Mouse (Mus musculus): Measurements from ENCODE around the gene Tufm.

Gene Tufm

GRCm38 (mm10) chr7:126487052-126487483, at the start of gene Tufm:
Gene Tufm (plus strand): TSS chr7:126487361.
- DNase-seq (ENCODE audit: low read depth): peak; percentile 98

- no peak for DNase-seq (ENCODE audit: low read depth)
Measured at GRCm38 (mm10) chr7:126440134-126440533, 47.0 kb upstream of the Tufm start.

- DNase-seq (ENCODE audit: low read depth): no peak
Measured at GRCm38 (mm10) chr7:126443997-126444396, 43.2 kb upstream of the Tufm start.

- DNase-seq (ENCODE audit: low read depth): no peak
Measured at GRCm38 (mm10) chr7:126444536-126444935, 42.6 kb upstream of the Tufm start.

GRCm38 (mm10) chr7:126445104-126445815, 41.9 kb upstream of the Tufm start:
- DNase-seq (ENCODE audit: low read depth): no peak

GRCm38 (mm10) chr7:126446217-126446616, 40.9 kb upstream of the Tufm start:
- no peak for DNase-seq (ENCODE audit: low read depth)

GRCm38 (mm10) chr7:126448481-126448880, 38.7 kb upstream of the Tufm start:
- no peak for DNase-seq (ENCODE audit: low read depth)

GRCm38 (mm10) chr7:126449991-126450390, 37.2 kb upstream of the Tufm start:
- no peak for DNase-seq (ENCODE audit: low read depth)

GRCm38 (mm10) chr7:126450641-126451040, 36.5 kb upstream of the Tufm start:
- DNase-seq (ENCODE audit: low read depth): no peak

GRCm38 (mm10) chr7:126452244-126452643, 34.9 kb upstream of the Tufm start:
- DNase-seq (ENCODE audit: low read depth): no peak

GRCm38 (mm10) chr7:126453861-126454260, 33.3 kb upstream of the Tufm start:
- DNase-seq (ENCODE audit: low read depth): no peak

GRCm38 (mm10) chr7:126455242-126455641, 31.9 kb upstream of the Tufm start:
- no peak for DNase-seq (ENCODE audit: low read depth)

GRCm38 (mm10) chr7:126456382-126457266, 30.5 kb upstream of the Tufm start:
- no peak for DNase-seq (ENCODE audit: low read depth)

GRCm38 (mm10) chr7:126458225-126458624, 28.9 kb upstream of the Tufm start:
- no peak for DNase-seq (ENCODE audit: low read depth)

- DNase-seq (ENCODE audit: low read depth): no peak
Measured at GRCm38 (mm10) chr7:126458844-126459618, 28.1 kb upstream of the Tufm start.

GRCm38 (mm10) chr7:126460623-126461399, 26.4 kb upstream of the Tufm start:
- no peak for DNase-seq (ENCODE audit: low read depth)

- DNase-seq (ENCODE audit: low read depth): no peak
Measured at GRCm38 (mm10) chr7:126461626-126462025, 25.5 kb upstream of the Tufm start.

GRCm38 (mm10) chr7:126463004-126463403, 24.2 kb upstream of the Tufm start, which contains the start of gene Atp2a1:
Gene Atp2a1 (minus strand): TSS chr7:126463108.
- no peak for DNase-seq (ENCODE audit: low read depth)

GRCm38 (mm10) chr7:126463547-126463946, 23.6 kb upstream of the Tufm start:
- DNase-seq (ENCODE audit: low read depth): no peak

- no peak for DNase-seq (ENCODE audit: low read depth)
Measured at GRCm38 (mm10) chr7:126464121-126464520, 23.0 kb upstream of the Tufm start.

GRCm38 (mm10) chr7:126464836-126465235, 22.3 kb upstream of the Tufm start:
- DNase-seq (ENCODE audit: low read depth): no peak
